Mouse (Mus musculus): ENCODE results near the gene Rxrg.

DNA sequence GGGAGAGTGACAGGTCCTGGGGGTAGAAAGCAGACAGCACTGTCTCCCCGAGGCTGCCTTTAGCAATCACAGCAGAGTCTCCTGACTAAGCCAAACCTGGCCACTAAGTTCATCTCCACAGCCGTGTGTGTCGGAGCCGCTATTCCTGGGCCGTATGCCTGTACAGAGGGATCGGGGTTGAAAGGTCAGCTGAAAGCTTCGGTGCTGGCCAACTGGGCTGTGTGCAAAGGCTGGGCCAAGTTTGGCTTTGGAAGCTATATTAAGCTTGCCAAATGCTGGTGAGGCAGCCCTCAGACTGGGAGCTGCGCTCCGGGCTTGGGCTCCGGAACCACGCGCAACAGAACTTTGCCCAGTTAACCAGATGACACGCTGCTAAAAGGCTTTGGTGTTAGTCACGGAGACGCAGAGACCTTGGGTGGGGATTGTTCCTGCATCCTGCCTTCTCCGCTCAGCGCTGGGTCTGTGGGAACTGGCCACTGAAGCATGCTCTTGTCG, 19.9 kb downstream of the Rxrg start:
- no peak for TF ChIP-seq CTCF (IDR thresholded peaks at IDR 0.05; ENCODE audit: control insufficient read depth, insufficient read depth, low read length)
- TF ChIP-seq POLR2A (IDR thresholded peaks at IDR 0.05; ENCODE audit: borderline replicate concordance, control insufficient read depth, low read depth, low read length): no peak

Measured in bone marrow, adult 2 months (tissue).